Mouse (Mus musculus): ENCODE measurements around the gene Stxbp1.

The Stxbp1 gene

DNA sequence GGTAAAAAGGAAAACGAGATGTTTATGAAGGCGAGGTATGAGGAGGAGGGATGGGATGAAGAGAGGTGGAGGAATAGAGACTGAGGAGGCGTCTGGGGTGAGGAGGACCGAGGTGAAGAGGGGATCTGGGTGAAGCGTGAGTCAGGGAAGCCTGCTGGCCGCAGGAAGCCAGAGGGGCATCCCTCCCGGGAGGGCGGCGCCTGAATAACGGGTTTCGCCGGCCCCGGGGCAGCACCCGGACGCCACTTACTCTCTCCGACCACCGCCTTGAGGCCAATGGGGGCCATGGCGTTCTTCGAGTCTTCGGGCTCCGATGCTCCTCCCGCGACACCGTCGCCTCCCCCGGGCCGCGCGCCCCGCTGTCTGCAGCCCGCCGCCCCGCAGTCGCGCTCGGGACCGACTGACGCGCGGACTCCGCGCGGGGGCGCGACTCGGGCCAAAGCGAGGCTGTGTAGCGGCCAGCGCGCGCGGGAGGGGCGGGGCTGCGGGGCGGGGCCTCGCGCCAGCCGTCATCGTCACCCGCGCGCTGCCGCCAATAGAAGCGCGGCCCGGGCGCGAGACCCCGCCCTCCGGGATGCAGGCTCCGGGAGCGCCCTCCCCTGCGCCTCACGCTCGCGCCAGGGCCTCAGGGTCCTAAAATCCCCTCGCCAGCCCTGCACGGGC lies at the start of gene Stxbp1:
Gene Stxbp1, minus strand, starts transcription at position 441 of the 663 bp plus-strand sequence.
- in situ Hi-C loops (cut with MboI; ENCODE audit: low pct_unique_long_range_greater_than_20kb in 1 of 2, low sequenced_read_pairs in 2 of 2, unreplicated experiment in 1 of 2), result no loop called here

DNA sequence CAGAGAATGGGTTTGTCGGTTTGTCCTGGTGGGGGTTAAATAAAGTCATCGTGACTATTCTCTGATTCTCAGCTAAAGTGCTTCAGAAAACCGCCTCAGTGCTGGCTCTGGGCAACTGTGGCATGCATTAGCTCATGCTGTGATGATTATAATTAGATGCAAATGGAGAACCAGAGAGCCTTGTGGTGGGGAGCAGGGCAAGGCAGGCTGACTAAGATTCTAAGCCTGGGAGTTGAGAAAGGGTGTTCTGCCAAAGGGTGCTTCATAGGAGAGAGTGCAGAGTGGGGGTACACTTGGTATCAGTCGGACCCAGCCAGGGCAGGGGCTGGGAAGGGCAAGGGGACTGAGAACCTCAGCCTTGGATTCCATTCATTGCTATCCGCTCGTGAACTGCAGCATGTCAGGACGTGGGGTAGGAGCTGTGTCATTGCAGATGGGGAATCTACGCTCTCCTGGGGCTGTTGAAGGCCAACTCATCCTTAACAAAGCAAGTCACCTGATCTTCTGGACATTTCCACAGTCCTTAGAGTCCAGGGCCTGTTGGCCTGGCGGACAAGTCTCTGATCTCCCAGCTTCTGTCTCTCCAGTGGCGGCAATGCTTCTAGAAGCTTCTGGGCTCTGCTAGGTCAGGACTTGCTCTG lies 49.6 kb upstream of the Stxbp1 start:
- in situ Hi-C loops (cut with MboI; ENCODE audit: low pct_unique_long_range_greater_than_20kb in 1 of 2, low sequenced_read_pairs in 2 of 2, unreplicated experiment in 1 of 2), result no loop called here

DNA sequence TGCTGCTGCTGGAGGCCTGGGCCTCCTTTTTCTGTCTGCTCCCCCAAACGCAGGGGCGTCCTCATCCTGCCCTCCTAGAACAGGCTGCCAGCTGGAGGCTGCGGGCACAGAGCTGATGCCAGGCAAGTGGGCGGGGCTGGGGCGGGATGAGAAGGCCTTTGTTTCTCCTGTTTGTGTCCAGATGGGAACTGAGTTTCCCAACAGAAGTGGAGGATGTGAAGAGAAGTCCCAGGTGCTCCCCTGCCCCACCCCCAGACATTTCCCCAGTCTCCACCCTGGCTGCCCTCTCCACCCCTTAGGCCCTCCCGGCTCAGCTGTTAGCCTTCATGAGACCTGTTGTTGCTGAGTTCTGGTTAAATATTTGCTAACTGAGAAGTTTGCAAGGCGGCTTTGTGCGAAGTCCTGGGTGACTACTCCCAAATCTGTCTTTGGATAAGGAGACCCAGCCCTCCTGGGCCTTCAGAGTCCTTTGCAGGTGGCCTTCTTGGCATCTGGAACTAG lies 48.6 kb upstream of the Stxbp1 start:
- in situ Hi-C loops (cut with MboI; ENCODE audit: low pct_unique_long_range_greater_than_20kb in 1 of 2, low sequenced_read_pairs in 2 of 2, unreplicated experiment in 1 of 2), result no loop called here

DNA sequence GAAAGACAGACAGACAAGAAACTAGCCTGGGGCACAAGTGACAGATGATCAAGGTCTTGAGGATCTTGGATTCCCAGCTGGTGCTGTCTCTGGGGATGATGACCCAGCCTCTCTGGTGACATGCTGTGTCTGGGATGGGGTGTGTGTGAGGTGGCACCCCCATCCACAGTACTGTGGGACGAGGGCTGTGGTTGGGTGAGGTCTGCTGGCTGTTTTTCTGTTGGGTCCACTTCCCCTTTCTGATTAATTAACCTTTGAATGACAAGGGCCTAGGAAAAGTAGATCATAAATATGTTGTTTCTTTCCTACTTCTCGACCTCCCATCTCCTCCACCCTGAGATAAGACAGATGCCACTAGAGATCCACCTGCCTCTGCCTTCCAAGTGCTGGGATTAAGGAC lies 47.1 kb upstream of the Stxbp1 start:
- in situ Hi-C loops (cut with MboI; ENCODE audit: low pct_unique_long_range_greater_than_20kb in 1 of 2, low sequenced_read_pairs in 2 of 2, unreplicated experiment in 1 of 2), result no loop called here

DNA sequence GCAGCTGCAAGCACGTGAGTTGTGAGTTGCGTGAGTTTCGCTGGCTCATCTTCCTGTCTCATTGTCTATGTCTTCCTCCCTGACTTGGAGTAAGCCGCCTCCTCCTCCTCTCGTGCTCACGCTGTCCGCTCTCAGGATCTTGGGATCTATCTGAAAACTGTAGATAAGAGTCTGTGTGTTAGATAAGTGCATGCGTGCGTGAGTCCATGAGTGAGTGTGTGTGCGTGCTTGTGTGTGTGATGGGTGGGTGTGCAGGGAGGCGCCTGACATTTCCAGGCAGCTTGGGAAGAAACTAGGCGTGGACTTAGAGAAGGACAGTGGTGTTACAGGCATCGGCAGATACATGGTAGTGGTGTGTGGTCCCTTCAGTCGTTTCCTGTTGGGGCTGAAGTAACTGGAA lies 45.4 kb upstream of the Stxbp1 start:
- in situ Hi-C loops (cut with MboI; ENCODE audit: low pct_unique_long_range_greater_than_20kb in 1 of 2, low sequenced_read_pairs in 2 of 2, unreplicated experiment in 1 of 2), result no loop called here

DNA sequence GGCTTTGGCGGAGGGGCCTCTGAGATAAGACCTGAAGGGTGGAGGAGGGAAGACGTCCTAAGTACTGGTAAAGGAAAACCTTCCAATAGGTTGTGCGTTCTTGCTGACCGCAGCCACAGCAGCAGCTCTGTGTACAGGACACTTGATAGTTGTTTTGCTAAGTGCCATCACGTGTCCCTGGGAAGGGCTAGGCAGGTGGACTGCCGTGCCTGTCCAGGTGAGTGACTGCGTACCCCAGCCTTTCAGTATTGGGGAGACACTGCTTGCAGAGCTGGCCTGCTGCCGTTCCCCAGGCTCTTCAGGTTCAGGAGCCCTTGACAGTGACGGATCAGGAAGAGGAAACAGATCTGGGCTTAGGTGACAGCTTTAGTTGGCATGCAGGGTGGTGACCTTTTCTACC lies 44.2 kb upstream of the Stxbp1 start:
- in situ Hi-C loops (cut with MboI; ENCODE audit: low pct_unique_long_range_greater_than_20kb in 1 of 2, low sequenced_read_pairs in 2 of 2, unreplicated experiment in 1 of 2), result no loop called here

DNA sequence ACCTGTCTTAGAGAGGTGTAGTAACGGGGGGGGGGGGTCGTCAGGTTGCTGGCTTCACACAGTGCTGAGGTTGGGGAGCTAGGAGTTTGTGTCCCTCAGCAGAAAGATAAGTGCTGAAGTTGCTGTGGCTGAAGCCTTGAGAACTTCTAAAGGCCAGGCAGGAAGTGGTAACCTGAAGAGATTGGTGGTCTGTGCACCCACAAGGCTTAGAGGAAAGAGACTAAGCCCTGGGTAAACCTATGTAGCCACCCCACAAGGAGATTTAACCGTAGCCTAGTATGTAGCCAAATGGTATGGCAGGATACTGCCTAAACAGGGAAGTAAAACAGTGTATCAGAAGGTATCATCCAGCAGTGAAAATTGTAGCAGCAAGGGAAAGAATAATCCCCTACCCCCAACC lies 43.2 kb upstream of the Stxbp1 start:
- in situ Hi-C loops (cut with MboI; ENCODE audit: low pct_unique_long_range_greater_than_20kb in 1 of 2, low sequenced_read_pairs in 2 of 2, unreplicated experiment in 1 of 2), result no loop called here

DNA sequence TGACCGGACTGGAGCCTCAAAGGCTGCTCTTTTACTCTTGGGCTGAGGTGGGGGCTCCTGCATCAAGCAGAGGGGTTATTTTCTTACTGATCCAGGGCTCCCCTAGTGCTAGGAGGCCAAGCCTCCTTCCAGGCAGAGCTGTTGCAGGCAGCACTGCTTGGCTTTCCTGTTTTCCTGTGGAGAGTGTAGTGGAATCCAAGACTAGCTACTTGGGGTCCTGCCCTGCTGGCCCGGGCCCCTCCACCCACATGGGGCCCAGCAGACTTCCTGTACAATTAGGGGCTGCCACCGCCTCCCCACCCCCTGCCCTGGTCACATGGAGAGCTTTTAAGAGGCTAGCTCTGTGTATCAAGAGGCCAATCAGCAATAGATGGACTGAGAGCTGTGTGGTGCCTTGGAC lies 41.5 kb upstream of the Stxbp1 start:
- in situ Hi-C loops (cut with MboI; ENCODE audit: low pct_unique_long_range_greater_than_20kb in 1 of 2, low sequenced_read_pairs in 2 of 2, unreplicated experiment in 1 of 2), result no loop called here

DNA sequence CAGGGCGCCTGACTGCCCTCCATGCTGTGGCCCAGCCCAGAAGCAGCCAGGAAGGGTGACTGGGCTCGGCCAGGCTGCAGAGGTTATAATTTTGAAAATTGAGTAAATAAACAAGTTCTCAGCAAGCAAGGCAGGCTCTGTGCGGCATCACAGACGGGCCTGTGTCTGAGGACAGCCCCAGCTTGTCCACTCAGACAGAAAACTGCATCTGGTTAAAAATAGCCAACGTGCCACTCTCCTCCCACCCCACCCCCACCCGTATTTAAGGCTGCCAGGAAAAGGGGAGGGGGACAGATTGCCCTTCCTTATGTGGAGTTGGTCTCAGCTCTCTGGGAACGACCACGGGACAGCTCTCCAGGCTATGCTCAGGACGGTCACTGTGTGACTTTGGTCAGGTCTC lies 41.0 kb upstream of the Stxbp1 start:
- in situ Hi-C loops (cut with MboI; ENCODE audit: low pct_unique_long_range_greater_than_20kb in 1 of 2, low sequenced_read_pairs in 2 of 2, unreplicated experiment in 1 of 2), result no loop called here

DNA sequence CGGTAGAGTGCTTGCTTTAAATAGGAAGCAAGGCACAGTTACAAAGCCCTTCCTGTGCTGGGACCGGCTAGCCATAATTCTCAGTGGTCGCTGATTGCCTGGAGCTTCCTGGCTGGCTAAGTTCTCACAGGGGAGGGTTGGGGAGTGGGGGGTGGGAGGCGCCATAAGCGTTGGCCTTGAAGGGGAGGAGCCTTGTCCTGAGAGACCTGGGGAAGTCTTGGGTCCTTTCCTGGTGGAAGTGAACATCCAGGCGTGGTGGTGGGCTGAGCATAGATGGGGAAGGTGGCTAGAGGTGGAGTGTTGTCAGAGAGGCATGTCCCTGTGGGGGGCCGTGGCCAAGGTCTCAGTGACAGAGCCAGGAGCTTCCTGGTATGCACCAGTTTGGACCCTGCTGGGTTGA lies 37.7 kb upstream of the Stxbp1 start:
- in situ Hi-C loops (cut with MboI; ENCODE audit: low pct_unique_long_range_greater_than_20kb in 1 of 2, low sequenced_read_pairs in 2 of 2, unreplicated experiment in 1 of 2), result no loop called here

DNA sequence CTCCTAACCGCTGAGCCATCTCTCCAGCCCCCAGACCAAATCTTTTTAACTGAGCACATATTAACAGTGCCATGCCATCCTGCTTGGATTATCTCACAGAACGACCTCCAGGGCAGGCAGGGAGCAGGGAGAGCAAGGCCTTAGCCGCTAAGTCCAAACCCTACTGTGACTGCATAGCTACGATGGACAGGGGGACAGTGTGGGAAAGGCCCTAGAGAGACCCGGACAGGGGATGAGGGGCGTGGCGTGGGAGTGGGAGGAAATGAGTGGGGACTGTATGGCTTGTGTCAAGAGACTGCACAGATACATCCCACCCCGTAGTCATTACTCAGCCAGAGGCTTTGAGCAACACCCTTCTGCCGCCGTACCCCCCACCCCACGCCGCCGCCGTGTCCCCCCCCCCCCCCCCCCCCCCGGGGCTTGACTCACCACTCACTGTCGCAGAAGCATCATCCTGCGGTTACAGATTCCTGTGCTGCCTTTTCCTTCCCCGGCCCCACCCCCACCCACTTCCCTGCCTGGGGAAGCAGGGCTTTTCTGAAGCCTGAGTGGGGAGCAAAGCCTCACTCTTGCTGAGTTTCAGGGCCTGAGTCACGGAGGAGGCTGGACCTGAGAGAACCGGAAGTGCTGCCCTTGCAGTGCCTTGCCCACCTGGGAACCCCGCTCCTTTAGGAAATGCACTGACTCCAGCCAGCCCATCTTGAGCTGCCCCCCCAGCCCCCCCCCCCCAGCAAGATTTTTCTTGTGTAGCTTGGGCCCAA lies 35.4 kb upstream of the Stxbp1 start:
- in situ Hi-C loops (cut with MboI; ENCODE audit: low pct_unique_long_range_greater_than_20kb in 1 of 2, low sequenced_read_pairs in 2 of 2, unreplicated experiment in 1 of 2), result no loop called here

DNA sequence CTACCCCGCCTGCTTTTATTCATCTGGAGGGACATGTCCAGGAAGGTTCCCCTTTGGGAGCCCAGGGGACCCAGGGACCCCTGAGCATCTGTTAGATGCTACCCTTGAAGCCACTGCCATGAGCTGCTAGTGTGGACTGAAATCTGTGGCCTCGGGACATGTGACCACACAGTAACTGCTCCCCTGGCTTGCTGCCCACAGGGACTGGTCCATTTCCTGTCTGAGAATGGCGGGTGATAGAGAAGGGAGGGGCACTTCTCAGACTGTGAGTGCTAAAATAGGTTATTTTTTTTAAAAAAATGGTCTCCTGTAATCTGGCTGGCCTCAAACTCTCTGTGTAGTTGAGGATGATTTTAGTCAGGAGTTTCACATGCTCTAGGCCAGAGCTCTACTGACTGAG lies 34.7 kb upstream of the Stxbp1 start:
- in situ Hi-C loops (cut with MboI; ENCODE audit: low pct_unique_long_range_greater_than_20kb in 1 of 2, low sequenced_read_pairs in 2 of 2, unreplicated experiment in 1 of 2), result no loop called here

DNA sequence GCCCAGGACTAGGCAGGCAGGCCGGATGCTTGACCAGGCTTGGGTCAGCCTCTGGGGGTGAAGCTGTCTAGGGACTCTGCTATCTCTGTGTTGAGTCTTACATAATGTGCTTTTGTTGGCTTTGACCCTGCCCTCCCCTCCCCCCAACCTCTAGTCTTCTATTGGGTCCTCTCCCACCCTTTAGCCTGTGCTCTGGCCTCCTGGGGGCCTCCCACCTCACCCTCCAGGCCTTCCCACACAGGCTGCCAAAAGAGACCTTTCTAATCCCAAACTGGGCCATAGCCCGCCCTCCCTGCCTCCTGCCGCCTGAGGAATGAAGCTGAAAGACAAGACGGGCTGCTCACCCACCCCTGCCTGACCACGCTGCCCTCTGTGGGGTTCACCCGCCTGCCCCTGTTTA lies 34.0 kb upstream of the Stxbp1 start:
- in situ Hi-C loops (cut with MboI; ENCODE audit: low pct_unique_long_range_greater_than_20kb in 1 of 2, low sequenced_read_pairs in 2 of 2, unreplicated experiment in 1 of 2), result no loop called here

DNA sequence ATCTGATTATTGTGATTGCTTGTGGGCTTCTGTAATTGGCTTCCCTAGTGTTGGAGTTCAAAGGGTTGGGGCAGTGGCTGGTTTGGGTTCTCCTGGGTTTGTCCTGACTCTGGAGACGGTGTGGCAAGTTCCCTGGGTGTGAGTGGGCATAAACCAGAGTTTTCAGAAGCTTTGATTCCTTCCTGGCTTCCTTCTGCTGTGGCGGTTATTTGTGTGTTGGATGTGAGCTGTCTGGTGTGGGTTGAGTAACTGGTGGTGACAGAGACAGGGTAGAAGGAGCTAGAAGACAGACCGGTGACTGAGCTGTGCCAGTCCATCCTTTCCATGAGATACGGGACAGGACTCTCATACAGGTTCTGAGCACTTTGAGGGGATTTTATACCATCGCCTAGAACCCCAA lies 32.5 kb upstream of the Stxbp1 start:
- in situ Hi-C loops (cut with MboI; ENCODE audit: low pct_unique_long_range_greater_than_20kb in 1 of 2, low sequenced_read_pairs in 2 of 2, unreplicated experiment in 1 of 2), result loop anchor here in 1 of 2 experiments (5.0 kb wide), 1 partner anchor 33 kb away; no protein-coding TSS in a partner anchor

DNA sequence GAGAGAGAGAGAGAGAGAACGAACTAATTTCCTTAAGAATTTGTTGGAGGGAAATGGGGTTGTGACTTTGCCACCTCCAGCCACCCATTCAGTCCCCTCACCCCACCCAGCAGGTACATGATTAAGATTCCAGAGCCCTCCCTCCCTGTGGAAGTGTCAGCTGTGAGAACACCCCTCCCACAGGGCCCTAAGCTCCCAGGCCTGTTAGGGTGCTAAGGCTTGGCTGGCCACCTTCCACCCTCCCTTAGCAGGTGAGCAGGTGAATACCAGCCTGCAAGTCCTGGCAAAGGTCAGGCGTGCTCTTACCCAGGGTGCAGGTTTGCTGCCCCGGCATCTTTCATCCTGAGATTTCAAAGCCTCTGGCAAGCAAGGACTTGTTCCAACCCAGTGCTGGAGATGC lies 31.4 kb upstream of the Stxbp1 start:
- in situ Hi-C loops (cut with MboI; ENCODE audit: low pct_unique_long_range_greater_than_20kb in 1 of 2, low sequenced_read_pairs in 2 of 2, unreplicated experiment in 1 of 2), result loop anchor here in 1 of 2 experiments (5.0 kb wide), 1 partner anchor 34 kb away; no protein-coding TSS in a partner anchor

DNA sequence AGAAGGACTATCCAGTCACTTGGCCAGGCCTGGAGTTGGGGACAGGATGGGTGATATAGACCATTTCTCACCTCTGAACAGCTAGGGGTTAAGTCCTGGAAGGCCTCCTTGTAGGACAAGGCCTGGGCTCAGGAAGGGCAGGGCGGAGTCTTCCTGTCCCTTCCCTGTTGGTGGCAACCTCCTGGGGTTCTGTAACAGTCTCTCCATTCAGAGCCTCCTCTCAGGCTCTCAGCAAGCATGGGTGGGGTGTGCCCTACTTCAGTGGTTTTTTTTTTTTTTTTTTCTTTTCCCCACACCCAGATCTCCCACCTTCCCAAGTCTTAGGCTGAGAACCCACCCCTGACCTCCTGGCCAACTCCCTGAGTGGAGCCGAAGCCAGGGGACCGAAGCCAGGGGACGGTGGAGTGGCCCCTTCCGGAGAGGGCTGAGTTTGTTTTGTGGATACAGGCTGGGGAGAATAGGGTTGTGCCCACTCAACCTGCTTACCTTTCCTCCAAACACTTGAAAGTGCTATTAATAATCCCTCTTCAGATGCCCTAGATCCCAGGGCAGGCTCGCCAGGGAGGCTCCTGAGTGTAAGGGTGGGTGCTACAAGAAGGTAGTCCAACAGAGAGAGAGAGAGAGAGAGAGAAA lies 30.8 kb upstream of the Stxbp1 start:
- in situ Hi-C loops (cut with MboI; ENCODE audit: low pct_unique_long_range_greater_than_20kb in 1 of 2, low sequenced_read_pairs in 2 of 2, unreplicated experiment in 1 of 2), result loop anchor here in 1 of 2 experiments (5.0 kb wide), 1 partner anchor 34 kb away; no protein-coding TSS in a partner anchor

DNA sequence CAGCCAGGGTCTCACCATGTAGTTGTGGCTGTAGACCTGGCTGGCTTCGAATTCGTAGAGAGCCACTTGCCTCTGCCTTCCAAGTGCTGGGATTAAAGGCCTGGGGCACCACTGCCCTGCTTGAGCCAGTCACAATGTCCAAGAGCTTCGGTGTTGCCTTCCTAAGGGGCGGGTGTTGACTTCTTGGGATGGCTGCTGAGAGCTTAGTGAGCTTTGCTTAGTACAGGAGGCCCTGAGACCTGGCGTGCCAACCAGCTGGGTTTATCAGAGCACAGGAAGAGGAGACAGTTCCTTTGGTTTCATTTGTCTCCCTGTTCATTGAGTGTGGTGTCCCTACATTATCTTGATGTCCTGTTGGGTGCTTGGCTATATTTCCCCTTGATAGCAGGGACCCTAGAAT lies 30.3 kb upstream of the Stxbp1 start:
- in situ Hi-C loops (cut with MboI; ENCODE audit: low pct_unique_long_range_greater_than_20kb in 1 of 2, low sequenced_read_pairs in 2 of 2, unreplicated experiment in 1 of 2), result loop anchor here in 1 of 2 experiments (5.0 kb wide), 1 partner anchor 35 kb away; no protein-coding TSS in a partner anchor

DNA sequence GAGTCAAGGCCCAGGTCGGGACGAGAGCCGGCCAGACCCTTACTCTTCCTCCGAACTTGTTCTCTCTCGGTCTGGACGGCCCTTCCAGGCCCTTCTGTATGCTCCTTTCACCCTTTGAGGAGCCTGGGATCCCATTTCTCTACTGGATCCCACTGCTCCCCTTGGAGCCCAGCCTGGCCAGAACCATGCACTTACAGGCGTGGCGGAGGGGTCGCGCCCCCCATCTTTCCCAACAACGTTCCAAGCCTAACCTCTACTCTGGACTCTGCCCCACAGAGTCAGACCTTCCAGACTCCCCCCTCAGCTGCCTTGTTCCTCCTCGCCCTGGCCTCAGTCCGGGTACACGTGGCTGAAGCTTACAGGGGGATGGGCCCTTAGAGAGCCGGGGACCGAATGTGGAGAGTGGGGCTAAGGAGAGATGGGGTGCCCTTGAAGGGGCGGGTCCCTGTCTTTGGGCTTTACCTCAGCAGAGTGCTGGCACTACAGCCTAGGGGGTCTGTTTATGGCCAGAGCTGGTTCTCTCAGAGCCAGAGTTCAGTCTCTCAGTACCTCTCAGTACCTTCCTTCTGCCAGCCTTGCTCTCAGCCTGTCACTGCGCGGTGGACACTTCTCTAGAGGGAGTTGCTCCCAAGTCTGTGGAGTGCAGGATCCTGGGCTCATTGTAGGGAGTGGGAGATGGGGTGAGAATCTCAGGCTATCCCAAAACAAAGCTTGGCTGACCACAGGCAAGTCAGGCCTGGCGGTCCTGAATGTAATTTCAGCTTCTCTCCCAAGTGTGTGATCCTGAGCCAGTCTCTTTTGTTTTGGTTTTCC lies 29.7 kb upstream of the Stxbp1 start:
- in situ Hi-C loops (cut with MboI; ENCODE audit: low pct_unique_long_range_greater_than_20kb in 1 of 2, low sequenced_read_pairs in 2 of 2, unreplicated experiment in 1 of 2), result loop anchor here in 1 of 2 experiments (5.0 kb wide), 1 partner anchor 36 kb away; no protein-coding TSS in a partner anchor

Data from mouse embryonic stem cell (cell line).